Mouse (Mus musculus) intestine, postnatal 0 days (tissue): ENCODE measurements around the gene 6030468B19Rik. TPM values are rescaled to one million over a fixed set of nuclear protein-coding genes. Genes with fewer than 3 reads are reported as not detected.

Source experiments
- ATAC-seq: fragments of 200-750 bp; cut with Nextera tagmentation; 2 replicates; pipeline ENCODE4 v1.8.0; 2017; ENCODE audit warnings: mild to moderate bottlenecking, moderate TSS enrichment, moderate library complexity
- H3K27ac ChIP-seq: fragments of 300-500 bp; sonication (generic); 2 replicates; pipeline ENCODE4 v1.5.1; 2014; ENCODE audit warnings: mild to moderate bottlenecking, low read depth, low read length, moderate library complexity
- H3K27me3 ChIP-seq: fragments of 300-500 bp; sonication (generic); replicated peaks from 2 replicates; pipeline ENCODE4 v1.6.1; 2014; ENCODE audit warnings: low read length, mixed read lengths; ENCODE audit not compliant: control insufficient read depth, insufficient read depth
- H3K36me3 ChIP-seq: fragments of 300-500 bp; sonication (generic); 2 replicates; pipeline ENCODE4 v1.6.1; 2014; ENCODE audit warnings: mild to moderate bottlenecking, moderate library complexity; ENCODE audit not compliant: control insufficient read depth, insufficient read depth
- H3K4me1 ChIP-seq: fragments of 300-500 bp; sonication (generic); replicated peaks from 2 replicates; pipeline ENCODE4 v1.6.1; 2014; ENCODE audit warnings: antibody characterized with exemption, low read length, mixed read lengths; ENCODE audit not compliant: control insufficient read depth, insufficient read depth
- H3K4me2 ChIP-seq: fragments of 300-500 bp; sonication (generic); replicated peaks from 2 replicates; pipeline ENCODE4 v1.6.1; 2014; ENCODE audit warnings: low read depth, mild to moderate bottlenecking, moderate library complexity
- H3K4me3 ChIP-seq: fragments of 300-500 bp; sonication (generic); 2 replicates; pipeline ENCODE4 v1.5.1; 2014; ENCODE audit warnings: low read depth, low read length
- H3K9ac ChIP-seq: fragments of 300-500 bp; sonication (generic); 2 replicates; pipeline ENCODE4 v1.6.1; 2014; ENCODE audit warnings: mild to moderate bottlenecking, low read depth, low read length
- H3K9me3 ChIP-seq: fragments of 300-500 bp; sonication (generic); 2 replicates; pipeline ENCODE4 v1.6.1; 2016; ENCODE audit warnings: mixed run types; ENCODE audit not compliant: control insufficient read depth
- CTCF ChIP-seq: sonication (generic); IDR thresholded peaks from 2 replicates; pipeline ENCODE4 v1.5.1; 2016; ENCODE audit warnings: low read depth, mild to moderate bottlenecking, control low read depth, antibody characterized with exemption, moderate library complexity
- WGBS: fragments of 180-500 bp; shearing (Covaris S2); extraction: QIAGEN DNeasy Blood & Tissue Kit; methylation state at CpG from one replicate; pipeline ENCODE4 v1.1.7; 2014; 5-methylcytosine and 5-hydroxymethylcytosine counted together
- polyA plus RNA-seq: library from polyadenylated mRNA; unstranded; fragments of >200 nt; fragmentation: Nextera tagmentation; extraction: Ambion mirVana; gene quantifications from 2 replicates; pipeline ENCODE4 v1.2.1, GENCODE M21; 2015

The 6030468B19Rik gene
- polyA plus RNA-seq, 1 experiment from 2014 or later: not detected

- H3K4me3 ChIP-seq: peak overlapping the region; percentile 62
- 4% methylated on average over 19 of the region's 19 CpGs for WGBS
- H3K36me3 ChIP-seq: peaks cover 22% of the 10 kb centered on the region
- H3K9ac ChIP-seq: peak overlapping the region; percentile 68
- TF ChIP-seq CTCF: no peak
- no peaks in the 10 kb centered on the region for H3K27me3 ChIP-seq
- ATAC-seq: peak; percentile 42
- H3K4me1 ChIP-seq: peaks cover 5% of the 10 kb centered on the region; the same call in 1 of the 2 replicates
- H3K4me2 ChIP-seq: peak overlapping the region; percentile 91
- no peaks in the 10 kb centered on the region for H3K9me3 ChIP-seq
- peak overlapping the region; percentile 96 for H3K27ac ChIP-seq
These were observed 51.0 kb downstream of the 6030468B19Rik start for GRCm38 (mm10) chr11:117848271-117848984.

- H3K9ac ChIP-seq: peak within 1 kb of the TSS; percentile 68
- H3K36me3 ChIP-seq: peaks cover 22% of the 10 kb centered on the region
- H3K4me2 ChIP-seq: peak within 1 kb of the TSS; percentile 91
- H3K27ac ChIP-seq: peak within 1 kb of the TSS; percentile 96
- TF ChIP-seq CTCF: no peak
- WGBS: 0% methylated on average over 50 of the region's 51 CpGs
- H3K9me3 ChIP-seq: no peaks in the 10 kb centered on the region
- peak within 1 kb of the TSS; percentile 62 for H3K4me3 ChIP-seq
- H3K4me1 ChIP-seq: peaks cover 5% of the 10 kb centered on the region; the same call in 1 of the 2 replicates
- ATAC-seq: peak; percentile 87
- H3K27me3 ChIP-seq: no peaks in the 10 kb centered on the region
These were observed 51.7 kb downstream of the 6030468B19Rik start, which contains the start of gene Birc5 for GRCm38 (mm10) chr11:117848985-117849671. TSS of gene Birc5 (plus strand) at chr11:117849251.

- Histone ChIP-seq H3K27me3 (no peaks in the 10 kb centered on the region), H3K9me3 (no peaks in the 10 kb centered on the region), H3K9ac (no peak overlapping the region), H3K36me3 (peaks cover 45% of the 10 kb centered on the region), H3K27ac (peak overlapping the region; percentile 21; the same call in 1 of the 2 replicates), H3K4me2 (no peak overlapping the region), H3K4me1 (peaks cover 5% of the 10 kb centered on the region; the same call in 1 of the 2 replicates), H3K4me3 (no peak overlapping the region)
- TF ChIP-seq CTCF: no peak
- ATAC-seq: no peak
- WGBS: 73% methylated on average over 3 of the region's 3 CpGs
These were observed 55.4 kb downstream of the 6030468B19Rik start for GRCm38 (mm10) chr11:117852875-117853274.

- H3K9ac ChIP-seq: no peak overlapping the region
- H3K4me3 ChIP-seq: no peak overlapping the region
- no peaks in the 10 kb centered on the region for H3K9me3 ChIP-seq
- H3K4me1 ChIP-seq: peaks cover 5% of the 10 kb centered on the region; the same call in 1 of the 2 replicates
- no peak for ATAC-seq
- H3K27me3 ChIP-seq: no peaks in the 10 kb centered on the region
- no peak for TF ChIP-seq CTCF
- H3K27ac ChIP-seq: no peak overlapping the region
- no peak overlapping the region for H3K4me2 ChIP-seq
- peaks cover 45% of the 10 kb centered on the region for H3K36me3 ChIP-seq
- 93% methylated on average over 9 of the region's 9 CpGs for WGBS
These were observed 56.8 kb downstream of the 6030468B19Rik start for GRCm38 (mm10) chr11:117854241-117854640.

GRCm38 (mm10) chr11:117855360-117855759 lies 57.9 kb downstream of the 6030468B19Rik start:
- WGBS: 81% methylated on average over 5 of the region's 5 CpGs
- no peaks in the 10 kb centered on the region for H3K4me1 ChIP-seq
- peaks cover 45% of the 10 kb centered on the region for H3K36me3 ChIP-seq
- no peak for ATAC-seq
- H3K27ac ChIP-seq: no peak overlapping the region
- no peak overlapping the region for H3K4me3 ChIP-seq
- no peak for TF ChIP-seq CTCF
- H3K4me2 ChIP-seq: no peak overlapping the region
- H3K27me3 ChIP-seq: no peaks in the 10 kb centered on the region
- no peaks in the 10 kb centered on the region for H3K9me3 ChIP-seq
- H3K9ac ChIP-seq: no peak overlapping the region

- H3K9ac ChIP-seq: no peak overlapping the region
- no peaks in the 10 kb centered on the region for H3K9me3 ChIP-seq
- H3K36me3 ChIP-seq: peaks cover 42% of the 10 kb centered on the region
- H3K4me2 ChIP-seq: no peak overlapping the region
- no peak for TF ChIP-seq CTCF
- WGBS: 64% methylated on average over 1 of the region's 1 CpGs
- H3K27me3 ChIP-seq: no peaks in the 10 kb centered on the region
- H3K4me1 ChIP-seq: no peaks in the 10 kb centered on the region
- no peak; the same call in 1 of the 2 replicates for ATAC-seq
- H3K27ac ChIP-seq: 0 out of 2 replicates have a peak overlapping the region, but pooled peaks have one; percentile 9
- H3K4me3 ChIP-seq: no peak overlapping the region
These were observed 58.5 kb downstream of the 6030468B19Rik start for GRCm38 (mm10) chr11:117855975-117856374.

Other genes with a start within 250 kb of the 6030468B19Rik start
- 6.1 and 6.9 TPM in 2 replicates for gene Tnrc6c, start 143.4 kb upstream of the 6030468B19Rik start, polyA plus RNA-seq
- gene Tmc8, start 15.6 kb upstream of the 6030468B19Rik start, polyA plus RNA-seq: 18.2 TPM in 2 replicates
- gene Tmc6, start 15.5 kb upstream of the 6030468B19Rik start, polyA plus RNA-seq: 23.8 and 26.3 TPM in 2 replicates
- 0.29 and 0.37 TPM in 2 replicates for gene Gm20708, start 12.0 kb downstream of the 6030468B19Rik start, polyA plus RNA-seq
- gene Syngr2, start 12.0 kb downstream of the 6030468B19Rik start, polyA plus RNA-seq: 116 and 129 TPM in 2 replicates
- gene Afmid, start 28.3 kb downstream of the 6030468B19Rik start, polyA plus RNA-seq: 7.0 and 9.2 TPM in 2 replicates
- 36.3 and 44.8 TPM in 2 replicates for gene Tk1, start 28.4 kb downstream of the 6030468B19Rik start, polyA plus RNA-seq
- 84.0 and 86.0 TPM in 2 replicates for gene Birc5, start 51.6 kb downstream of the 6030468B19Rik start, polyA plus RNA-seq
- gene Tmem235, start 63.1 kb downstream of the 6030468B19Rik start, polyA plus RNA-seq: not detected in 2 replicates
- gene Tha1, start 75.8 kb downstream of the 6030468B19Rik start, polyA plus RNA-seq: 15.8 and 16.4 TPM in 2 replicates
- 15.7 and 15.9 TPM in 2 replicates for gene Socs3, start 172.4 kb downstream of the 6030468B19Rik start, polyA plus RNA-seq
- 23.1 and 24.0 TPM in 2 replicates for gene Pgs1, start 188.6 kb downstream of the 6030468B19Rik start, polyA plus RNA-seq